Mouse (Mus musculus): ENCODE data around the gene Brd3os.

Brd3os gene

DNA sequence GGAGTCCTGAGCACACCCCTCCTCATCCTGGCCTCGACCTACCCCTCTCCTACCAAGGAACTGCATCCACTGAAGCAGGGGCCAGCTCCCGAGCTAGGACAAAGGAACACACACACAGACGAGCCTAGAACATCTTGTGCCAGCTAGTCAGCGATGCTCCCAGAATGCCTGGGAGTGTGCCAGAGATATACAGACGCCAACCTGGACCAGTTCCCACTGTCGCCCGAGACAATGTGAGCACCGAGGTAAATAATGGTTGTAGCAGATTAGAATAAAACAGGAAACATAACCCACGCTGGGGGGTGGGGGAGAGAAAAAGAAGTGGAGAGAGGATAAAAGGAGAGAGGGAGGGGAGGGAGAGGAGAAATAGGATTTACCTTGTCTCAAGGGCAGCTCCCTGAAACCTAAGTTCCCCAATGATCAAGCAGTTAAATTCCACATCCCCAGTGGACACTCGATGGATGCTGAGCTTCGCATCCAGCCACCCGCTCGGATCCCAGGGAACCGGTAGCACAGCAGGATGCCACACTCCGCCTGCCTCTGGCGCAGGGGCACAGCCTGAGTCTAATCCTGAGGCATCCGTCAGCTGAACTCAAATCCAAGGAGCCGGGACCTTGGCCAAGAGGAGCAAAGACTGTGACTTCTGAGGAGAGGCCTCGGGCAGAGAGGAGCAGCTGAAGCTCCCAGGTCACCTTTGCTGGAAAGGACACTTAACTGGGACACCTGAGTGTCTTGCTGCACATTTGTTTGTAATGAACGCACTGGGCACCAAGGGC lies 20.6 kb upstream of the Brd3os start:
- peak; percentile 45 for DNase-seq

DNA sequence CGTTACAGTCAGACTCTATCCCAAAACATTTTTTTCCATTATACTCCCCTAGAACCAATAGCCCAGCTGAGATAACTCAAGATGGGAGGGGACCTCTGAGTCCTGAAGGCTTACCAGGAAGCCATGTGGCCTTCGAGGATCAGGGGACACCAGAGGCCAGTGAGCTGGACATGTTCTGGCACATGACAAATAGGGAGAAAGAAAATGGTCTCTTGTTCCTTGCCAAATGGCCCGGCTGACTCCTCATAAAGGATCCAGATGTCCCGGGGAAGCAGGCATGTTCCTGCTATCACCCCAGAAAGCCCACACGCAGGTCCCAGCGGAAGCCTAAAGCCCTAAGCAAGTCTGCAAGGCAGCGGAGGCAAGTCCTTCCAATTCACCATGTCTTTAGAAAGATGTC lies 18.5 kb upstream of the Brd3os start:
- DNase-seq: no peak

DNA sequence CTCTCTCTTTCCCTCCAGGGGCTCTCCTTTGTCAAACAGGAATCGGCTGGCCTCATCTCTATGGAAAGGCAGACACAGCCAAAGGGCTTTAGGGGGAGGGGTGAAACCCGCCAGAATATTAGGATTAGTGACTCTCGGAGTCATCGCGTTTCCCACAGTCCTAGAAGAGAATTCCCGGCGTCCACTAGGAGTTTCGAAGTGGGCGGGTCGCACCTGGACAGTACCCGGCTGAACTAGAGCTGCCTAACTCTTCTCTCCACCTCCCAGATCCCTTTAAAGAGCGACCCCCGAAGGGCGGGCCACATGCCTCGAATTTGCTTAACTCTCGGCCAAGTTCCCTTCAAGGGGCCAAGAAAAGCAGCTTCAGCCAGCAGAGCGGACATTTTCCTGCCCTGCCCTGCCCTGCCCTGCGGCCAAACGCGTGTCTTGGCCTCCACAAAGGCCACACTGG lies 16.9 kb upstream of the Brd3os start:
- DNase-seq: no peak

DNA sequence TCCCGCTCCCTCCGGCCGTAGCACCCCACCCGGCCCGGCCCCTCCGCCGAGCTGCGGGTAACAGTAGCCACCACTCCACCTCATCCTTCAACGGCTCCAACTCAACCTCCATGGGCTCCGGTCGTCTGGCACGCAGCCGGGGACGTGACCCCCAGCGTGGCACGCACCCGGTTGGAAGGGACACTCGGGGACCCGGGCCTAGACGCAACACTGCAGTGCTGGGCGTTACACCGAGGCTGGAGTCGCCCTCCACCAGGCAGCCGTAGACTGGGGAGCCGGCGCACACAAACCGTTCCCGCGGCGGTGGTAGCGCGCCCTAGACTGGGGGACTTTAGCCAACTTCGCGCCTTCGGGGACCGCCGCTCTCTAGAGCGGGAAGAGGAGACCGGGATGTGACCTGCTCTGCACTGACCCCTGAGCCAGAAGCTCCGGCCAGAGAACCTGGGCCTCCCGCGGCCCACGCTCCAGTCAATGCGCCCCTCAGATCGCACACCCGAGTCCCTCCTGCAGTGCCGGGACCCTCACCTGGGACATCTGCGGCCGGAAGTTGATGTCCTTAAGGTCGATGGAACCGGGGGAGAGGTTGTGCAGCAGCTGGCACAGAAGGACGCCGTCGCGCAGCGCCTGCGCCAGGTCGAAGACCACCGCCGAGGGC lies 16.2 kb upstream of the Brd3os start:
- peak; percentile 13 for DNase-seq

DNA sequence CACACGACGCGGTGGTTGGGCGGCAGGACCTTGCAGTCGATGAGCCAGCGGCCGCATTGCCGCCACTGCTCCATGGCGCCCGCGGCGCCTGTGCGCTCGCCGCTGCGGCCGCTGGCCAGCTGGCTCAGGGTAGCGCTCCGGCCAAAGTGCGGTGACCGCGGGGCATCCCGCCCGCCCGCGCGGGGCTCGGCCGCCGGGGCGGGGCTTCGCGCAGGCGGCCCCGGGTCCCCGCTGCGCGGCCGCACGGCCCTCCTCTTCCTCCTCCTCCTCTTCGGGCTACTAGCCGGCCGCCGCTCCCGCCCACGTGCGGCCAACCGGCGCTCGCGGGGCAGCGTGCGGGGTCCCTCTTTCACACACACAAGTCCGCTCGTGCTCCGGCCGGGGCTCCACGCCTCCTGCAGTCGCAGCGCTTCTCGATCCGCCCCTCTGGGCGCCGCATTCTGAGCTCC lies 15.7 kb upstream of the Brd3os start:
- DNase-seq: peak; percentile 16

DNA sequence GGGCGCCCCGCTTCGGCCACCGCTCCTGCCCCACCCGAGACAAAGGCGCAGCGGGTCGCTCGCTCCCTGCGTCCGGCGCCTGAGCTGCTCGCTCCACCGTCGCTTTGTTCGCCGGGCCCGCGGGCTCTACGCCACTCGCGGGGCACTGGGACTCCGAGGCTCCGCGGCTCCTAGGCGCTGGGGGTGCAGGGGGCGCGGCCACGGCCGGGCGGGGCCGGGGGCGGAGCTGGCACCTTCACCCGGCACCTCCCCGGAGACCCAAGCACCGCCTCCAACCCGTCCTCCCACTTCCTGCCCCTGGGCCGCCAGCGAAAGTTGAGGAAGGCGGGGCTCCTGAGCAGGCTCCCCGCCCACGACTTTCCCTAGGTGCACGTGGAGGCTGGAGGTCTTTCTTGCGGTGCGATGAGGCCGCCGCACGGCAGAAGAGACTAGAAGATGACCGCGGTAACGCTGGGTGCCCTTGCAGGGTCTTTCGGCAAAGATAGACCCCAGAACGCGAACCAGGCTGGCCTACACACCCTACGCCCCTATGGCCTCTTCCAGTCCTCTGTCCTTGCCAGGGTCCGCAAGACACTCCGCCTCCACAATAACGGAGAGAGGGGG lies 15.2 kb upstream of the Brd3os start, which contains the start of gene Vav2:
Gene Vav2 (minus strand): TSS at position 179 of the 603 bp plus-strand sequence.
- DNase-seq: peak; percentile 53

DNA sequence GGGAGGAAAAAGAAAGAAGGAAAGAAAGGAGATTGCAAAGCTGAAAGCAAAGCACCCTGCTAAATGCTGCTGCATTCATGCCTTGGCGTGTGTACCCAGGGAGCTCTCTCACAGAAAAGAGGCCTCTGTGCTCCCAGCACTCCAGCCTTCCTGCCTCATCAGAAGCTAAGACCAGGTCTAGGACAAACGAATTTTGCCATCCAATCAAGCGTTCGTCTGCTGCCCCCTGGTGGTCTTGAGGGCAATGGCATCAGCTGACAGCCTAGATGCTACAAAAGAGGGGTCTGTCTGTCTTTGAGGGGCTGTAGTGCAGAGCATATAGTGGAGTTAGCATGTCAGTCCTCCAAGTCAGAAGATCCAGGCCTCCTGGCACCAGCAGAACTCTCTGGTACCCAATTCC lies 14.1 kb upstream of the Brd3os start:
- DNase-seq: peak; percentile 71

DNA sequence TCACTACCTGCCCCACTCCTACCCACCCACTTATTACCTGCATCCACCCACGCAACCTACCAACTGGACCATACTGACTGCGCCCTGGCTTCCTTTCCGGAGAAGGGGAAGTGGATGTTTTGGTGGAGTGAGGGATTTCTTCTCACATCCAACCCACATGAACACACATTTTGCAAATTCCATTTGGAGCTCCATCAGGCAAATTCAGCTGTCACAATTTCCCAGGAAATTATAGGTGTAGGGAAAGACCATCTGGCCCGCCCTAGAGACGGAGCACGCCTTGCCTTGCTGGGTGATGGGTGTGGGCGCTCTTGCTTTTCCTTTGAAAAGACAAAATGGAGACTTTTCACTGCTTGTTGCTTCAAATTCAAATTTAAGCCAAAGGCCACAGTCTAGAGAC lies 11.5 kb upstream of the Brd3os start:
- DNase-seq: no peak

DNA sequence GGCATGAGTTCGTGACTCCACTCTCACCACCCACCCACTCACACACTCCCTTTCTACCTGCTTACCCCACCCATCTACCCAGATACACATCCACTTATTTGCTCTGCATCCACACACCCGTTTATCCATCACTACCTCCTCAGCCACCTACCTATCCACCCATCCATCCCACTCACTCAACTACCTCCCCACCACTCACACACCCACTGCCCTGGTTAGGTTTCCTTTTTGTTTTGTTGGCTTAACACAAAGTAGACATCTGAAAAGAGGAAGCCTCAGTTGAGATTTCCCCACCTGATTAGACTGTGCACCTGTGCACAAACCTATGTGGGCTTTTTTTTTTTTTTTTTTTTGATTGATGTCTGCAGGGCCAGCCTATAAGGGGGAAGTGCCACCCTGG lies 9.5 kb upstream of the Brd3os start:
- no peak for DNase-seq

DNA sequence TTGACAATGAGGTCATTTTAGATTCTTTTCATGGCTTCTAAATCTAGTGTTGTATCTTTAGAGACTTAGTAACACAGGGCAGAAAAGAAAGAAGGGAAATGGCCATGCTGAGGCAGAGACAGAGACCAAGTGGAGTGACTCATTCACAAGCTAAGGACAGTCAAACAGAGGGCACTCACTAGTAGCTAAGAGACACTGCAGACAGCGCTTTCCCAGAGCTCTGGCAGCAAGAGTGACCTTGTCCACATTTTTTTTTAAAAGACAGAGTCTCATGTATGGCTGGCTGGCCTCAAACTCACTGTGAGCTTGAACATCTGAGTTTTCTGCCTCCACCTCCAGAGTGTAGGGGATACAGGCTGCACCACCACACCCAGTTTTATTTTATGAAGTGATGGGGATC lies 4.2 kb upstream of the Brd3os start:
- DNase-seq: no peak

DNA sequence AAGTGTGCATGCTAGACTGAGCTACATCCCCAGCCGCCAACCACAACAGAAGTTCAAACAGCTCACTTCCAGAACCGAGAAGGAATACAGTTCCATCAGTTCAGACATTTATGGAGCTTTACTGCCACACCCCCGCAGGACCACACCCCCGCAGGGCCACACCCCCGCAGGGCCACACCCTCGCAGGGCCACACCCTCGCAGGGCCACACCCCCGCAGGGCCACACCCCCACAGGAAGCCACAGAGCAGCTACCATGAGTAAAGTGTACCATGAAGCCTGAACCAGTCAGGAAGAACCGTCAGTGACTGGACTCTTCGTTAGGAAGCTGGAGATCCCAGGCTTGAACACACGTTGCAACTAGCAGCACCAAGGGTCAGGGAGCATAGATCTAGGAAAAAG lies 3.8 kb upstream of the Brd3os start:
- no peak for DNase-seq

DNA sequence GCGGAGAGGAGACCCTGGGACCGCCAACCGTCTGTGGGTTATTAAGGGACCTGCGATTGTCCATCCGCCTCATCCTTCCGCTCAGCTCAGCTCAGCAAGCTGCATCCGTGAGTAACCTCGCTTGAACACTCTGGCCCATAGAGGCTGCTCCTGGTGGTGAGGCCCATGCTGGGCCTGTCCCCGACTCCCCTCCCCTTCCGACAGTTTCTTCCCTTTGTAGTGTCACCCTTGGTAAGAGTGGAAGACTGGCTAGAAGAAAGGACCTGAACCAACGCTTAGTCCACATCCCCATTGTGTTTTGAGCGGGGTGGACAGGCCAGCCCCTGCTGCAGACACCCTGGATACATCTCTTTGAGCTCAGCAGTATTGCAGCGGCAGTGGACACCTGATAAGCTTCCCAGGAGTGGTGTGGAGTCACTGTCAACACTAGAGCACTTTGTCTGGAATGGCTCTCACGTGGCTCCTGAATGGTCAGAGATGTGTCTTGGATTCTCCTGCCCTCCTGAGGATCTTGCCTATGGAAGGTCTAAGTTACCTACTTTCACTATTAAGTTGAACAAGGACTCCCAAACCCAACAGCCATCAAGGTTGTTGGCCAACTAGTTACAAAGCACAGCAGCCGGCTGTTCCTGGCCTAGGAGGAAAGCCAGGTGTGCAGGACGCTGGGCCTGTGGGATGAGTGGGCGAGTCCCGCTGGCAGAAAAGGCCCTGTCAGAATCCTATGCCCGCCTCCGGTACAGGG lies 755 bp downstream of the Brd3os start:
- no peak for DNase-seq

DNA sequence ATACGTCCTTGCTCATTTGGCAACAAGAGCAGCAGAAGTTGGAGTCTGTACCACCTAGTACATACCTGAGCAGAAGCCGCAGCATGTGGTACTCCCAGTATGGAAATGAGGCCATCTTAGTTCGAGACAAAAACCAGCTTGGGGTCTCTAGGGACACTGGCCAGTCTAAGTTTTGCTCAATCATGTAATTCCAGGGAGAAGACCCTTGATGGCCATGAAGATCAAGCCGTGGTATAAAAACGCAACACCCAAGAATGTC lies 1.3 kb downstream of the Brd3os start:
- DNase-seq: peak; percentile 16

DNA sequence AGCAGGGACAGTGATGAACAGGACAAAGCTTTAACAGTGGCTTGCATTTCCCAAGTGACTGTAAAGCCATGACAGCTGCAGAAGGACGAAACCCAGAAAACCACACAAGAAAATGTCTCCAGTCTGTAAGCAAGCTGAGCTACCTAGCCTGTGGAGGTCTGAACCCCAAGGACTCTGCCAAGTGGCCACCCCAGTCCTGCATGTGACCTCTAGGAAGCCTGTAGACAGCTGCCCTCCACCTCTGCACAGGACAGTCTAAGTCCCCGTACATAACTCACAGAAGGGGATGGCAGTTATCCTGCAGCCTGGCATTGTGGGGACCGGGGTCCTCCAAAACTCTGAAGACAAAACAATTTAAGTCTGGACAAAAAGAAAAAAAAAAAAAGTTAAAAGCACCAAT lies 3.8 kb downstream of the Brd3os start:
- no peak for DNase-seq

DNA sequence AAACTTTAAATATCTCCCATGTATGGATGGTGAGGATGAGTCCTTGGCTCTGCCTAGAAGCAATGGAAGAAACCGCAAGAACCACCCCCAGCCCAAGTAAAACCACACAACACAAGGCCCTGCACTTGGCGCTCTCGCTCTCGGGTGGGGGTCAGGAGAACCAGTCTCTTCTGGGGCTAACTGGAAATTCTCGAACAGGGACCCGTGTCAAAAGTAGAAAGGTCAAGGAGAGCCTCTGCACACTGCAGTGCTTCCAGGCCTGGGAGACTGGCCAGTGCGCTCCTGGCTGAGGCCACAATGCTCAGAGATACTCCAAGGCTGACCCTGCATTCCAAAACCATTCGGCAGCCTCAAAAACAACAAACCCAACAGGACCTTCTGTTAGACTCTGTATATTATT lies 4.7 kb downstream of the Brd3os start:
- no peak for DNase-seq

DNA sequence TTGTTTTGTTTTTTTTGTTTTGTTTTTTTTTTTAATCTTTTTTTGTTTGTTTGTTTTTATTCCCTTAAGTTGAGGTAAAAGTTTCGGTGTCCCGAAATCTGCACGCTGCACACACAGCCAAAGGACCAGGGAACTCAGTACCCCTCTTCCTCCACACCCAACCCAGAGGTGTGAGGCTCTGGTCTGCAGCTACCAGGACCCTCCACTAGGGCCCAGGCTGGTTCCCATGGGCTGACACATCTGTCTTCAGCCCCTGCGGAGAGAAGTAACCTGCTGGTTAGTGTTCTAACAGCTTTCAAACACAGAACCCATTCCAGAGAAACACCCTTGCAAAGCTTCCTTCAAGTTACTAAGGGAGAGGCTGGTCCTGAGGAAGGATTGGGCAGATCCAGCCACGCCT lies 5.7 kb downstream of the Brd3os start:
- no peak for DNase-seq

DNA sequence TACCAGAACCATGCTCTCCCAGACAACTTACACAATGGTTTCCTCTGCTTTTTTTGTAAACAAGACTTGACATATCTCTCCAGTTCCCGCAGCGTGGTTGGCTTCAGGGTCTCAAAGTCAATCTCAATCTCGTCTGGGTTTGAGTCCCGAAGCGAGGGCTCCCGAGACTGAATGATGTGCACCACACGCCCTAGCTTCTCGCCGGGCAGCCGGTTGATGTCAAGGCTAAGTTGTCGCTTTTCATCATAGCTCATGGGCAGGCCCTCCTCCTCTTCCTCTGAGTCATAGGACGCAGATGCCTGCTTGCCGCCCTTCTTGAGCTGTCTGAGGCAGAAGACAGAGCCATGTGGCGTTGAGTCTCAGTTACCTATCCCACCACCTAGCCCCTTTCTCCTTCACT lies 8.1 kb downstream of the Brd3os start:
- no peak for DNase-seq

DNA sequence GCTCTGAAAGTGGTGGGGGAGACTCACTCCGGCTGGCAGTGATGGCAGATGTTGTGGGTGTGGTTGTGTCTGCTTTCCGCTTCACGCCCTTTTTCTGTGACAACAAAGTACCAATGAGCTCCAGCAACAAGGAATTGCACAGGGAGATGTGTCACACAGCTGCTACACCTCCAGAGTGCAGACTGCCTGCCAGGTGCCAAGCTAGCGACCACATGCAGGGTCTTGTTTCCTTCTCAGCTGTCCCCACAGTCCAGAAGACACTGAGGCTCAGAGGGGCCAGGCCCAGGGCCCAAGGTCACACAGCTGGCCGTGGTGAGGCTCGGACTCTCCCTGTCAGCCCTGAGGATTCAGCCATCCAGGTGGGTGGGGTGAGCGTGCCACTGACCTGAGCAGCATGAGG lies 17.6 kb downstream of the Brd3os start:
- DNase-seq: no peak

DNA sequence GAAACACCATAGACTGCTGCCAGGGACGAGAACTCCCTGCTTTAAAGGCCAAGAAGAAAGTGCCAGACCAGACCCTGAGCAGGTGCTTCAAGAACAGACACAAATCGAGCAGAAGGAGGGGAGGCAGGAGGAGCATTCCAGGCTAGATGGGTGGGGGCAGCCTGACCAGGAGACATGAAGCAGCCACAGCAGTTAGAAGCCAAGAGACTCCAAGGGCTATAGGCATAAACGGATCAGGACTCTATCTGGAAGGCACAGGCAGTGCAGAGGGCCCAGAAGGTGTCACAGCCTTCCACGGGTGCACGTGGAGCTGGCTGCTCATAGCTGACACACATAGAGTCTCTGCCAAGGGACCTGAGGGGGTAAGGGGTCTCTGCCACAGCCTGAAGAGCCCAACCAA lies 18.0 kb downstream of the Brd3os start:
- DNase-seq: no peak

DNA sequence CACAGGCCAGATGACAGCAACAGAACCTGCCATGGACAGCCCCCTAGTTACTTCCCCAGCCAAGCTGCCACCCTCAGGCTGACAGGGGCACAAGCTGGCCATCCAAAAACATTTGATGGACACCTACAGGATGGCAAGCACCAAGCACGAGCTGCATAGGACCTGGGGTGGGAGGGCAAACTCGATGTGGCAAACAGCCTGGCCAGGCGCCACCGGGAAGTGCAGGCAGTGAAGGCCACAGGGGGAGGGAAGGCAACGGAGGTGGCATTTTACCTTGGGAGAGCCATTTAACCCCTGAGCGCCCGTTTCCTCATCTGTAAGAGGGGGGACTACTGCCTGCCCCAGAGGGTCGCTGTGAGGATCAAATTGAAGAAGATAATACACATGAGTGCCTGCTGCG lies 18.5 kb downstream of the Brd3os start:
- no peak for DNase-seq

DNA sequence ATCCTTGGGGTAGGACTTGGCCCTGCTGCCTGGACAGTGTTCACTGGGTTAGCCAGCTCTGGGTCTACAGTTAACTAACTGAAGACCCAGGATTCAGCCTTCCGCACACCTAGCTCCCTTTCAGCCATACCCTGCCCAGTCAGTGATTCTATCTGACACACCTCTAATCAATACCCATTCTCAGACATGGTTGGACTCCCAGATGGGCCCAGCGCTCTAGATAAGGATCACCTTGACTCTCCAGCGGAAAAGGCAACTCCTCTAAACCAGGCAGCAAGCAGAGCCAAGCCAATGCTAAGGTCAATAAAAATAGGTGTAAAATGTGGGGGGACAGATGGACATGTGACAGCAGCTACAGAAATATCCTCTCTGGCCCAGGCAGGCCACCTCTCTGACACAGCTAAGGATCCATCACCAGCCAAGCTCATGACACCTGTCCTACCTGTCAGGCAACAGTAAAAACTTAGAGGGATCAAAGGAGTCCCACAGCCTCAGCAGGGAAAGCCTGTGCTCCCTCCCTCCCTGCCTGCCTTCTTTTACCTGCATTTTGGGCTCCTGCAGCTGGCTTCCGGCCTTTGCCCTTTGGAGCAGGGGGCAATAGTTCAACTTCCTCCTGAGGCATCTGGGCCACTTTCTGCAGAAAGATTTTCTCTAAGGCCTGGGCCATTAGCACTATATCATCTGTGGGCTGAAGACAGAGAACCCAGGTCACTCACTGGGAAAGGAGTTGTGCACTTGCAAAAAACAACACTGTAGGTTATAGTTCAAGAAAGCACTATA lies 19.9 kb downstream of the Brd3os start:
- DNase-seq: no peak

DNA sequence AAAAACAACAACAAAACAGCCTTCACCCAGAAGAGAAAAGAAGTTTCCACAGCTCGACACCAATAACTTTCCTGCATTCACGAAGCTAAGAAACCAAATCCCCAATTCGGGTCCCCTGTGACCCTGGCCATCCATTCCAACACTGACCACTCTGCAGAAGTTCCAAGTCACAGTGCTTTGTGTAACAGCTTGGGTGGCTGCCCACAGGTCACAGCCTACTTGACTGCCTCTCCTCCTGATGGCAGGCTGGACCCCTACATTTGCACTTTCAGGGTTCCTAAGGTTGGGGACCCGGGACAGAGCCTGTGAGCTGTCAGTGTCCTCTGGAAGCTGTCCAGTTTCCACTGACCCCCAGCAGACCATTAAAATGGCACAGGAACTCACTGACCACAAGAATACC lies 20.8 kb downstream of the Brd3os start:
- DNase-seq: no peak
